Mouse (Mus musculus) hindbrain, embryonic 14.5 days (tissue): ENCODE results near the gene Grik5. TPM values are rescaled to one million over a fixed set of nuclear protein-coding genes. Genes with fewer than 3 reads are reported as not detected.

Source experiments
- ATAC-seq: fragments of 200-750 bp; cut with Nextera tagmentation; 2 replicates; pipeline ENCODE4 v1.8.0; 2017; ENCODE audit warnings: moderate number of reproducible peaks, mild to moderate bottlenecking, moderate TSS enrichment, moderate library complexity; ENCODE audit not compliant: low FRiP score
- DNase-seq: peaks from one replicate; pipeline ENCODE4 v3.0.0-alpha.2; 2015; ENCODE audit warnings: low spot score
- H3K27ac ChIP-seq: fragments of 300-500 bp; sonication (generic); 2 replicates; pipeline ENCODE4 v1.5.1; 2014; ENCODE audit warnings: mild to moderate bottlenecking, moderate library complexity
- H3K27me3 ChIP-seq: fragments of 300-500 bp; sonication (generic); 2 replicates; pipeline ENCODE4 v1.6.1; 2014; ENCODE audit warnings: mild to moderate bottlenecking, low read length, mixed read lengths; ENCODE audit not compliant: control insufficient read depth, insufficient read depth
- H3K36me3 ChIP-seq: fragments of 300-500 bp; sonication (generic); replicated peaks from 2 replicates; pipeline ENCODE4 v1.6.1; 2014; ENCODE audit not compliant: control insufficient read depth, insufficient read depth
- H3K4me1 ChIP-seq: fragments of 300-500 bp; sonication (generic); replicated peaks from 2 replicates; pipeline ENCODE4 v1.6.1; 2014; ENCODE audit warnings: antibody characterized with exemption, low read length, mixed read lengths; ENCODE audit not compliant: control insufficient read depth, insufficient read depth
- H3K4me2 ChIP-seq: fragments of 300-500 bp; sonication (generic); replicated peaks from 2 replicates; pipeline ENCODE4 v1.6.1; 2014; ENCODE audit warnings: mild to moderate bottlenecking, moderate library complexity
- H3K4me3 ChIP-seq: fragments of 300-500 bp; sonication (generic); replicated peaks from 2 replicates; pipeline ENCODE4 v1.5.1; 2014; ENCODE audit warnings: mild to moderate bottlenecking, low read length
- H3K9ac ChIP-seq: fragments of 300-500 bp; sonication (generic); 2 replicates; pipeline ENCODE4 v1.6.1; 2014
- H3K9me3 ChIP-seq: fragments of 300-500 bp; sonication (generic); 2 replicates; pipeline ENCODE4 v1.6.1; 2016; ENCODE audit warnings: low read length; ENCODE audit not compliant: control insufficient read depth
- WGBS: fragments of 180-500 bp; shearing (Covaris S2); extraction: QIAGEN DNeasy Blood & Tissue Kit; methylation state at CpG from one replicate; pipeline ENCODE4 v1.1.7; 2014; 5-methylcytosine and 5-hydroxymethylcytosine counted together
- polyA plus RNA-seq: library from polyadenylated mRNA; unstranded; fragments of >200 nt; fragmentation: Nextera tagmentation; extraction: Ambion mirVana; gene quantifications from 2 replicates; pipeline ENCODE4 v1.2.1, GENCODE M21; 2014

Gene Grik5
- polyA plus RNA-seq, 1 experiment from 2014 or later, result 22.5 TPM

- Histone ChIP-seq H3K27ac (no peak overlapping the region), H3K4me1 (no peaks in the 10 kb centered on the region), H3K4me2 (no peak overlapping the region), H3K36me3 (peaks cover 84% of the 10 kb centered on the region), H3K4me3 (no peak overlapping the region), H3K27me3 (no peaks in the 10 kb centered on the region), H3K9me3 (no peaks in the 10 kb centered on the region), H3K9ac (no peak overlapping the region)
- ATAC-seq, result no peak
- no peak for DNase-seq
- 70% methylated on average over 7 of the region's 7 CpGs for WGBS
These were observed 45.7 kb downstream of the Grik5 start for GRCm38 (mm10) chr7:25026452-25026851.

GRCm38 (mm10) chr7:25025855-25026439, 46.2 kb downstream of the Grik5 start:
- Histone ChIP-seq H3K9me3 (no peaks in the 10 kb centered on the region), H3K4me2 (no peak overlapping the region), H3K36me3 (peaks cover 86% of the 10 kb centered on the region), H3K9ac (no peak overlapping the region), H3K4me3 (no peak overlapping the region), H3K4me1 (no peaks in the 10 kb centered on the region), H3K27me3 (no peaks in the 10 kb centered on the region), H3K27ac (no peak overlapping the region)
- ATAC-seq (no peak), DNase-seq (no peak)
- WGBS, result 59% methylated on average over 10 of the region's 10 CpGs

- H3K36me3 ChIP-seq, result peaks cover 54% of the 10 kb centered on the region
- DNase-seq (no peak), ATAC-seq (no peak)
- WGBS, result 68% methylated on average over 7 of the region's 7 CpGs
- H3K4me3 ChIP-seq, result no peak overlapping the region
- H3K4me1 ChIP-seq, result peaks cover 44% of the 10 kb centered on the region
- H3K27me3 ChIP-seq, result no peaks in the 10 kb centered on the region; the same call in 1 of the 2 replicates
- H3K27ac ChIP-seq, result no peak overlapping the region
- no peak overlapping the region for H3K4me2 ChIP-seq
- H3K9me3 ChIP-seq, result no peaks in the 10 kb centered on the region
- H3K9ac ChIP-seq, result no peak overlapping the region
These were observed 60.6 kb downstream of the Grik5 start for GRCm38 (mm10) chr7:25011592-25011991.

GRCm38 (mm10) chr7:25010090-25010913, 61.8 kb downstream of the Grik5 start:
- WGBS, result 2% methylated on average over 82 of the region's 97 CpGs
- Histone ChIP-seq H3K4me3 (peak overlapping the region; percentile 24), H3K9ac (peak overlapping the region; percentile 66), H3K9me3 (no peaks in the 10 kb centered on the region), H3K4me1 (peaks cover 51% of the 10 kb centered on the region), H3K27me3 (no peaks in the 10 kb centered on the region; the same call in 1 of the 2 replicates), H3K36me3 (peaks cover 41% of the 10 kb centered on the region), H3K27ac (peak overlapping the region; percentile 99), H3K4me2 (peak overlapping the region; percentile 65)
- peak; percentile 68 for DNase-seq
- no peak for ATAC-seq

- Histone ChIP-seq H3K9me3 (no peaks in the 10 kb centered on the region), H3K4me3 (peak overlapping the region; percentile 24), H3K36me3 (peaks cover 30% of the 10 kb centered on the region), H3K4me2 (peak overlapping the region; percentile 65), H3K4me1 (peaks cover 51% of the 10 kb centered on the region), H3K27me3 (no peaks in the 10 kb centered on the region; the same call in 1 of the 2 replicates), H3K9ac (peak overlapping the region; percentile 66), H3K27ac (peak overlapping the region; percentile 99)
- 4% methylated on average over 20 of the region's 20 CpGs for WGBS
- ATAC-seq (peak; percentile 7; the same call in 1 of the 2 replicates), DNase-seq (peak; percentile 74)
These were observed 62.9 kb downstream of the Grik5 start for GRCm38 (mm10) chr7:25009099-25009700.

- ATAC-seq (no peak), DNase-seq (peak; percentile 57)
- H3K9me3 ChIP-seq, result no peaks in the 10 kb centered on the region
- 1% methylated on average over 17 of the region's 17 CpGs for WGBS
- peak overlapping the region; percentile 66 for H3K9ac ChIP-seq
- H3K4me2 ChIP-seq, result peak overlapping the region; percentile 65
- H3K36me3 ChIP-seq, result peaks cover 24% of the 10 kb centered on the region
- no peaks in the 10 kb centered on the region; the same call in 1 of the 2 replicates for H3K27me3 ChIP-seq
- H3K27ac ChIP-seq, result peak overlapping the region; percentile 99
- peaks cover 57% of the 10 kb centered on the region for H3K4me1 ChIP-seq
- H3K4me3 ChIP-seq, result peak overlapping the region; percentile 24
These were observed 63.5 kb downstream of the Grik5 start for GRCm38 (mm10) chr7:25008635-25009034.

GRCm38 (mm10) chr7:25007609-25008374, 64.4 kb downstream of the Grik5 start:
- DNase-seq (peak; percentile 86), ATAC-seq (peak; percentile 47)
- Histone ChIP-seq H3K4me1 (peaks cover 65% of the 10 kb centered on the region), H3K9ac (peak overlapping the region; percentile 66), H3K36me3 (peaks cover 23% of the 10 kb centered on the region), H3K27ac (peak overlapping the region; percentile 99), H3K4me2 (peak overlapping the region; percentile 65), H3K4me3 (peak overlapping the region; percentile 24), H3K9me3 (no peaks in the 10 kb centered on the region), H3K27me3 (no peaks in the 10 kb centered on the region; the same call in 1 of the 2 replicates)
- WGBS, result 6% methylated on average over 8 of the region's 8 CpGs

GRCm38 (mm10) chr7:25006586-25007364, 65.4 kb downstream of the Grik5 start:
- no peak for ATAC-seq
- 75% methylated on average over 12 of the region's 12 CpGs for WGBS
- H3K4me2 ChIP-seq, result peak overlapping the region; percentile 65
- H3K27me3 ChIP-seq, result no peaks in the 10 kb centered on the region
- H3K27ac ChIP-seq, result peak overlapping the region; percentile 99
- peaks cover 68% of the 10 kb centered on the region for H3K4me1 ChIP-seq
- peaks cover 13% of the 10 kb centered on the region for H3K36me3 ChIP-seq
- H3K4me3 ChIP-seq, result no peak overlapping the region
- peak overlapping the region; percentile 90 for H3K9ac ChIP-seq
- no peak for DNase-seq
- H3K9me3 ChIP-seq, result no peaks in the 10 kb centered on the region
